Mouse (Mus musculus) adipocyte (in vitro differentiated cells): ENCODE results near the gene Dixdc1.

ENCODE experiments used
- DNase-seq: peaks from one replicate; pipeline ENCODE4 v3.0.0-alpha.2; 2016; ENCODE audit warnings: low spot score

Gene Dixdc1

GRCm38 (mm10) chr9:50698418-50699409 lies 40.6 kb downstream of the Dixdc1 start:
- no peak for DNase-seq

GRCm38 (mm10) chr9:50697706-50698041 lies 41.6 kb downstream of the Dixdc1 start:
- no peak for DNase-seq

GRCm38 (mm10) chr9:50696851-50697705 lies 42.2 kb downstream of the Dixdc1 start:
- DNase-seq: no peak

- no peak for DNase-seq
Measured at GRCm38 (mm10) chr9:50695153-50695552, 44.2 kb downstream of the Dixdc1 start.

GRCm38 (mm10) chr9:50693631-50694030 lies 45.7 kb downstream of the Dixdc1 start:
- peak; percentile 22 for DNase-seq

- no peak for DNase-seq
Measured at GRCm38 (mm10) chr9:50692626-50693580, 46.4 kb downstream of the Dixdc1 start.

GRCm38 (mm10) chr9:50686866-50687652 lies 52.3 kb downstream of the Dixdc1 start:
- DNase-seq: no peak

- DNase-seq: no peak
Measured at GRCm38 (mm10) chr9:50681727-50682126, 57.6 kb downstream of the Dixdc1 start.

- DNase-seq: peak; percentile 50
Measured at GRCm38 (mm10) chr9:50679406-50679805, 59.9 kb downstream of the Dixdc1 start.

GRCm38 (mm10) chr9:50674771-50675170 lies 64.5 kb downstream of the Dixdc1 start:
- DNase-seq: no peak

GRCm38 (mm10) chr9:50670690-50671089 lies 68.6 kb downstream of the Dixdc1 start:
- DNase-seq: peak; percentile 56

GRCm38 (mm10) chr9:50667579-50668498 lies 71.5 kb downstream of the Dixdc1 start:
- DNase-seq: no peak

- DNase-seq: no peak
Measured at GRCm38 (mm10) chr9:50666442-50666841, 72.9 kb downstream of the Dixdc1 start.

- no peak for DNase-seq
Measured at GRCm38 (mm10) chr9:50664826-50665225, 74.5 kb downstream of the Dixdc1 start.

- DNase-seq: peak; percentile 79
Measured at GRCm38 (mm10) chr9:50660431-50660830, 78.9 kb downstream of the Dixdc1 start.

- DNase-seq: peak; percentile 77
Measured at GRCm38 (mm10) chr9:50659392-50660217, 79.7 kb downstream of the Dixdc1 start, which contains the start of gene Dlat. Dlat (minus strand) TSS chr9:50659780.

- DNase-seq: peak; percentile 52
Measured at GRCm38 (mm10) chr9:50658941-50659388, 80.4 kb downstream of the Dixdc1 start.

GRCm38 (mm10) chr9:50658391-50658790 lies 80.9 kb downstream of the Dixdc1 start:
- DNase-seq: peak; percentile 42

GRCm38 (mm10) chr9:50650503-50650902 lies 88.8 kb downstream of the Dixdc1 start:
- no peak for DNase-seq
